Mouse (Mus musculus) kidney, adult 18-20 months (tissue): Measurements from ENCODE around the gene Slc4a8.
"Not testable (repeated sequence)": the region's sequence is repeated elsewhere in the genome, so short reads cannot be mapped to it uniquely, and the experiment has no call there.

ENCODE experiments used
- DNase-seq: peaks from one replicate; pipeline ENCODE4 v3.0.0; 2021

Gene Slc4a8

GRCm38 (mm10) chr15:100775189-100776166, 13.9 kb downstream of the Slc4a8 start:
- no peak for DNase-seq

DNA sequence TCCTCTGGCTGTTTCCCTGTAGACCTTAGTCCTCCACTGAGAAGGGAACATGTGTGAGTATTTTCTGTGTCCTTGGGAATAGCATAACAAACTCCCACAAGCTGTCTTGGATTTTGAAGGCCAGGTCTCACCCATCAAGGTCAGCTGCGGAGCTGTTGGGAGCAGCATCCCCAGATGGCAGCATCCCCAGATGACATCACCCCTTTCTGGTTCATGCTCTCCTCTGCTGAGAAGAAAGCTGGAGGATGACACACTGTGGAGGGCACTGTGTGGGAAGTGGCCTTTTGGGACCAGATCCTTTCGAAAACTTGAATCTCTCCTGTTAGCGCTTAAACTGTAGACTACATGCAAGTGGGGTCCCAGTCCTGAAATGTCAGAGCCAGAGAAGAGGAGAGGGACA, 14.9 kb downstream of the Slc4a8 start:
- no peak for DNase-seq

GRCm38 (mm10) chr15:100777020-100778016, 15.8 kb downstream of the Slc4a8 start:
- no peak for DNase-seq

DNA sequence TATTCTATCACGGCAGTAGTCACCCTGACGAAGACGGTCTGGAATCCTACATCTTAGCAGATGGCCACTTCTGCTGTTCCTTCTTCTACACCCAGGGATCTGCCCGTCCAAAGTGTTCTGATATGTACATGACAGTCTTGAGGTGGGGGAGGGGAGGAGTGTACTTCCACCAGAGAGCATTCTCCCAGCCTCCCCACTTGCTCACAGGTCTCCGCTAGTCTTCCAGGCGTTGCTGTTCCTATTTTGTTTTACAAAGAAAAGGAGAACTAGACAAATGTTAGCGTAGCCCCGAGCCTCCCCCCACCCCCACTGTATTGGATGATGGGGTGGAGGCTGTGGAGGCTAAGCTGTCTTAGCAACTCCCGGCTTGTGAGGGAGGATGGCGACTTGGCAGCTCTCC, 18.3 kb downstream of the Slc4a8 start:
- no peak for DNase-seq

DNA sequence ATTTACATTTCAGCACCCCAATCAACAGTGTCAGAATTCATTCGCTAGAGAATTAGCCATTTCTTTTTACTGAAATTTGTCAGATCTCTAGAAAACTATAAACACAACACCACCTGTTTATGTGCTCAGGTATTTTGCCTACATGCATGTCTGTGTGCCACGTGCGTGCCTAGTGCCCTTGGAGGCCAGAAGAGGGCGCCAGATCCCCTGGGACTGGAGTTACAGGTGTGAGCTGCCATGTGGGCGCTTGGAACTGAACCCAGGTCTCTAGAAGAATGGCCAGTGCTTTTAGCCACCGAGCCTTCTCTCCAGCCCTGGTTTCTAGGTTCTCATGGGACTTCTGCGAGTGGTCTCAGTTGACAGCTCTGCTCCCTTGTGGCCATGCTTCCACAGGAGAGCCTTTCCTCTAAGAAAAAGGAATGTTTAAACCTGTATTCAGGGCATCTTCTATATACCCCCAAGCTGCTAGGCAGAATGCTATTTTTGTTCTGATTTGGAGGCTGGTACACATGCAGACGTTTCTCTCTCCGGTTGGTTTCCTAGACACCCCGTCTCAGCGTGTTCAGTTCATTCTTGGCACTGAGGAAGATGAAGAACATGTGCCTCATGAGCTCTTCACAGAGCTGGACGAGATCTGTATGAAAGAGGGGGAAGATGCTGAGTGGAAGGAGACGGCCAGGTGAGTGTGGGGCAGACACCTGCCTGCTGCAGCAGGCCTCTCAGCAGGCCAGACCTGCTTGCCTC, 21.9 kb downstream of the Slc4a8 start:
- DNase-seq, result no peak

DNA sequence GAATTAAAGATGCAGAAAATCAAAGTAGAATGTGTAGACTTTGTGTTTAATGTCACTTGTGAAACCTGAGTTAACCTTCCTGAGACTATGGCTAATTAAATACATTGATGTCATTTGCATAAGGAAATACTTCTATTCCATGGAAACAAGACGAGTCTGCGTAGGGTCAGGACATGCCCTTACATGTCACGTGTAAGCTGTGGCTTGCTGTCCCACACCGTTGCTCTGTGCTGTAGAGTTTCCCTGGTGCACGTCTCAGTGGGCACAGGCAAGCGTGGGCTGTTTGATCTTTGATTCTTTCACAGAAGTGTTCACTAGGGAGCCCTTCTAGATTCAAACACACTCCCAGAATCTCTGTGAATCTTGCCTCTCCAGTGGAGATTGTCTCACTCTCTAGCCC, 28.7 kb downstream of the Slc4a8 start:
- no peak for DNase-seq

DNA sequence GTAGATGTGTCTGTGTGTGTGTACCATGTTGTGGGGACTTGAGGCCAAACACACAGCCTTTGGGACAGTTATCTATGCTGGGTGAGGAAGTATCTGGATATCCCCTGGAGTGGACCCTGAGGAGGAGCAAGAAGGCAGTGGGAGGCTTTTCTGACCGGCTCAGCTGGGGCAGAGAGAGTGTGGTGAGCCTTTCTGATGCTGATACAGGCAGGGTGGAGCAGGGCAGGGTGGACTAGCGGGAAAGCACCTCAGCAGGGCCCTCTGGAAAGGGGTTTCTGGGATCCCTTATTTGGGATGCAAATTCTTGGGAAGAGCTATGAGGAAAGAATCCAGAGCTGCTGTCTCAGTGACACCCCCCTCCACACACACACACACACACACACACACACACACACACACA, 30.8 kb downstream of the Slc4a8 start:
- no peak for DNase-seq

- no peak for DNase-seq
Observed at GRCm38 (mm10) chr15:100800914-100801313, 39.4 kb downstream of the Slc4a8 start.

DNA sequence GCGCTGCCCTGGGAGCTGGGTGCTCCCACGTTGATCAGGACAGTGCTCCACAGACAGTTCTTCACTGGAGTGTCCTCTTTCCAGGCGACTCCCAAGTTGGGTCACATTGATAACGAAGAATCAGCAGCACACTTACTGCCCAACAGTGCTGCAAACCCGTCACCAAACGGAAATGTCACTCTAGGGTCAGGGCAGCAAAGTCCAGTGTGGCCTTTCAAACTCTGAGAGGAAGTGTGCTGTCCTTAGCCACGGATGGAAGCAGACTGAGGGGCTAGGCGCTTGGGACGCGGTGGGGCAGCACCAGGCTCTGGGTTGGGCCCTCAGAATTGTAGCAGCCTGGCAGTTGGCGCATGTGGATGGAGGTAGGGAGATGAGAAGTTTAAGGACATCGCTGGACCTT, 46.5 kb downstream of the Slc4a8 start:
- no peak for DNase-seq

DNA sequence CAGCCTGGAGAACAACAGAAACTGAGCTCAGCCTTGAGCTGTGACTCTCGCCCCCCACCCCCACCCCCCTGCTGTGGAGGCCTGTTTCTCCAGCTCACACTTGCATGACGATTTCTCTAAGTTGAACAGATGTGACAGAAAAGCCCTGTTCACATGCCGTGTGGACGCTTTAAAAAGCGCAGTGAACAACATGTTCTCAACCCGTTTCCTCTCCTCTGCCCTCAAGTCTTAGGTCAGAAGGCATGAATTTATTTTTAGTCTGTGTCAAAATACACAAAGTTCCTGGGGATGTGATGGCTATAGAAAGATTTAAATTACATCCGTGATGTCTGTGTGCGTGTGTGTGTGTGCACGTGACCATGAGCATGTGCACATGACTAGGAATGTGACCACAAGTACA, 46.9 kb downstream of the Slc4a8 start:
- DNase-seq, result no peak

GRCm38 (mm10) chr15:100810243-100810642, 48.7 kb downstream of the Slc4a8 start:
- DNase-seq, result no peak

DNA sequence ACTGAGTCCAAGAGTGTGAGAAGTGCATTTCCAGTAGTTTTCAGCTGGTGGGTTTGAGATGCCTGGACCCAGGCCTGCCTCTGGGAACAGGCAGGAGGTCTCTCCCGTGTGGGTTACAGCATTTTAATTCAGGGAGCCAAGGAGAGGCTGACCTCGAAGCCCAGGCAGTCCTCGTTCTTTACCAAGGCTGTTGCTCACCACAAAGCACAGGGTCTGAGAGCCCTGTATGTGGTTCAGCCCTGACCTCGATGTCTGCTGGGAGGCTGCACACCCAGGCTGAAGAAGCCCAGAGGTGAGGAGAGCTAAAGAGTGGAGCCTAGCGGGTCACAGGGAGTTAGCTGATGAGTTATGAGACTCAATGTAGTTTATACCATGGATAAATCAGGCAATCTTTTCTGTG, 52.0 kb downstream of the Slc4a8 start:
- no peak for DNase-seq

- no peak for DNase-seq
Observed at GRCm38 (mm10) chr15:100814066-100814465, 52.5 kb downstream of the Slc4a8 start.

DNA sequence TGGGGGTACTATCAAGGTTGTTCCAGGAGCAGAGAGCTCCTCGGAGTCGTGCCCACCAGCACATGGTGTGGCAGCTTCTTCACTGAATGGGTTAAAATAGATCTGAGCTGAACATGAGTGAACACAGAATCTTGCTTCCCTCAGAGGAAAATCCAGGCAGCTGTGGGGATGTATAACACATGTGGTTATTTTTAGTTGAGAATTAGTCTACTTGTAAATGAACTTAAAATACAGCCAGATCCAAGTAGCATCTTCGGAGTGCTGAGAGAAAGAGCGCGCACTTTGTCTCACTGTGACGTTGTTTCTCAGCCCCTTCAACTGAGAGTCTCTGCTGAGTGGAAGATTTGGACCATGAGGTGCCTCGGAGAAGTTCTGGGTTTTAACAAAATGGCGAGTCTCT, 53.8 kb downstream of the Slc4a8 start:
- DNase-seq, result no peak

GRCm38 (mm10) chr15:100818860-100819259, 57.3 kb downstream of the Slc4a8 start:
- DNase-seq, result no peak

DNA sequence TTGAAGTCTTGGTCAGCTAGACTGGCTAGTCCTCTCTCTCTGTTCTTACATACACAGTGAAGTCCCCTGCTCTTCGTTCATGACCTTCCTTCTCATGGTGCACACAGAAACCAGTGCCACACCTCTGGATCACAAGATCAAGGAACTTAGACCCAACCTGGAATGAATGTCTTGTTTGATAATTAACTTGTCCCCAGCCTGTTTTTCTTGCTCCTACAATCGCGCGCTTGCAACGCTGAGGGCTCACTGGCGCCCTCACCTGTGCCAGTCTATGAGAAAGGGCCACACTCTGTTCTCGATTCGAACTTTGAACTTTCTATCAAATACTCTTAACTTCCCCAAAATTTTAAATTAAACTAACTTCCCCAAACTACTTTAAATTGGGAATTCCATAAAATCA, 60.3 kb downstream of the Slc4a8 start:
- peak; percentile 54 for DNase-seq

DNA sequence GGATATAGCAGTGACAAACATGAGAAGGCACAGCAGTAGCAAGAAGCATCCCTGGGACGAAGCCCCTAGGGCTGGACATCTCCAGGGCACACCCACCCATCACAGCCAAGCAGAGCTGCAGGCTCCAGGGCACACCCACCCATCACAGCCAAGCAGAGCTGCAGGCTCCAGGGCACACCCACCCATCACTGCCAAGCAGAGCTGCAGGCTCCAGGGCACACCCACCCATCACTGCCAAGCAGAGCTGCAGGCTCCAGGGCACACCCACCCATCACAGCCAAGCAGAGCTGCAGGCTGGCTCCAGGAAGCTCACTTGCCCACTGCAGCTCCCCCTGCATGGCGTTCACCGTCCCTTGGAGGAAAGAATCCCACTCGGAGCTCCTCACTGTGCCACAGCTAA, 60.8 kb downstream of the Slc4a8 start:
- DNase-seq, result not testable (repeated sequence)

DNA sequence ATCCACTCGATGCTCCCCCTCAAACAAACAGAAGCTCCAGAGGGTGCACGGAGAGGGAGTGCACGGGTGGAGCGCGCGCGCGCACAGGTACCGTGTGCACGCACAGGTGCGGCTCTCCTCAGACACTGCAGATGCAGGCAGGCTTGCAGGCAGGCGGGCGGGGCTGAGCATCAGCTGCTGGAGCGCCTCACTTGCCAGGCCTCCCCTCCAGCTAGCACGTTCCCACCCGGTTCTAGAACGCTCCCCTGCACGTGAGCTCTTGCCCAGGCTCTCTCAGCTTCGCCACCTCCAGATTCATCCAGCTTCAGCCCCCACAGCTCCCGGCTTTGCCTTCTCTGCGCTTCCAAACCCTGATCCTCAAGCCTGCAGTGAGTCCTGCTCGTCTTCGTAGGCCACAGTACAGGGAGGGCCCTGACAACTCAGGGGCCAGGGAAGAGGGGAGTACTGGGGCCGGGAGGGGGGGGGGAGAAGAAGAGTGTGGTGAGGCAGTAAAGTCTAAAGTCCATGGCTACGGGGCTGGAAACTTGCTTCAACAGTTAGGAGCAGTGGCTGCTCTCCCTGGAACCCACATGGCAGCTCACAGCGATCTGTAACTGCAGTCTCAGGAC, 63.8 kb downstream of the Slc4a8 start:
- DNase-seq, result no peak

GRCm38 (mm10) chr15:100826076-100826475, 64.5 kb downstream of the Slc4a8 start:
- DNase-seq, result no peak

GRCm38 (mm10) chr15:100829775-100830174, 68.2 kb downstream of the Slc4a8 start:
- DNase-seq, result no peak

DNA sequence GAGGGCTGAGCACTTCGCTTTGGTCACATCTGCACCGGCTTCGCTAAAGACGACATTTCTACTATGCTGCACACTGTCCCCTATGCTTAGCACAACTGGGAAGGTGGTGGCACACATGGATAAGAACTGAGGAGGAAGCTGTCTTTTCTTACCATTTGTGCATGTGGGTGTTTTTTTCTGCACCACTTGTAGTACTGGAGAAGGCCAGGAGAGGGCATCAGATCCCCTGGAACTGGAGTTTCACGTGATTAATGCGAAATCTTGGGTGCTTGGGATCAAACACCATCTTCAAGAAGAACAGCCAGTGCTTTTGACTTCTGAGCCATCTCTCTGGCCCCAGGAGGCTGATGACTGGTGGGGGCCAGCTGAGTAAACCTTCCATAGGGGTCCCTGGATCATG, 69.1 kb downstream of the Slc4a8 start:
- DNase-seq, result no peak

- DNase-seq, result no peak
Observed at GRCm38 (mm10) chr15:100832144-100832543, 70.6 kb downstream of the Slc4a8 start.
